Mouse (Mus musculus) layer of hippocampus, adult 11-12 months (tissue): ENCODE results near the gene Sgsm2.

Experiments used
- DNase-seq: peaks from one replicate; pipeline ENCODE4 v3.0.0; 2022; ENCODE audit warnings: low spot score

The Sgsm2 gene

GRCm38 (mm10) chr11:74881979-74882378, 14.9 kb downstream of the Sgsm2 start:
- peak; percentile 57 for DNase-seq

- no peak for DNase-seq
Measured at GRCm38 (mm10) chr11:74880999-74881398, 15.9 kb downstream of the Sgsm2 start.

GRCm38 (mm10) chr11:74876801-74877200, 20.1 kb downstream of the Sgsm2 start:
- DNase-seq = peak; percentile 73

- peak; percentile 55 for DNase-seq
Measured at GRCm38 (mm10) chr11:74874630-74875029, 22.2 kb downstream of the Sgsm2 start.

- DNase-seq = peak; percentile 58
Measured at GRCm38 (mm10) chr11:74870991-74871622, 25.8 kb downstream of the Sgsm2 start.

GRCm38 (mm10) chr11:74870544-74870943, 26.3 kb downstream of the Sgsm2 start:
- no peak for DNase-seq

- DNase-seq = no peak
Measured at GRCm38 (mm10) chr11:74869603-74870002, 27.3 kb downstream of the Sgsm2 start.

GRCm38 (mm10) chr11:74868046-74868760, 28.7 kb downstream of the Sgsm2 start:
- no peak for DNase-seq

GRCm38 (mm10) chr11:74867181-74867580, 29.7 kb downstream of the Sgsm2 start:
- DNase-seq = no peak

- peak; percentile 55 for DNase-seq
Measured at GRCm38 (mm10) chr11:74866640-74867039, 30.2 kb downstream of the Sgsm2 start.

- DNase-seq = no peak
Measured at GRCm38 (mm10) chr11:74865252-74865651, 31.6 kb downstream of the Sgsm2 start.

- no peak for DNase-seq
Measured at GRCm38 (mm10) chr11:74864421-74864820, 32.4 kb downstream of the Sgsm2 start.

- no peak for DNase-seq
Measured at GRCm38 (mm10) chr11:74863471-74863870, 33.4 kb downstream of the Sgsm2 start.

- no peak for DNase-seq
Measured at GRCm38 (mm10) chr11:74862129-74862528, 34.7 kb downstream of the Sgsm2 start.

GRCm38 (mm10) chr11:74857756-74858155, 39.1 kb downstream of the Sgsm2 start:
- no peak for DNase-seq

- DNase-seq = no peak
Measured at GRCm38 (mm10) chr11:74850998-74851661, 45.7 kb downstream of the Sgsm2 start.

GRCm38 (mm10) chr11:74847919-74848521, 48.8 kb downstream of the Sgsm2 start:
- DNase-seq = peak; percentile 73

- no peak for DNase-seq
Measured at GRCm38 (mm10) chr11:74845784-74846183, 51.1 kb downstream of the Sgsm2 start.

GRCm38 (mm10) chr11:74843761-74844160, 53.1 kb downstream of the Sgsm2 start:
- DNase-seq = no peak

- DNase-seq = no peak
Measured at GRCm38 (mm10) chr11:74843435-74843714, 53.5 kb downstream of the Sgsm2 start.

GRCm38 (mm10) chr11:74842656-74843434, 54.0 kb downstream of the Sgsm2 start:
- DNase-seq = no peak

GRCm38 (mm10) chr11:74842045-74842444, 54.8 kb downstream of the Sgsm2 start:
- DNase-seq = no peak
